Mouse (Mus musculus): ENCODE data around the gene Wscd2. TPM values are rescaled to one million over a fixed set of nuclear protein-coding genes. Genes with fewer than 3 reads are reported as not detected.

Wscd2 gene
- polyA plus RNA-seq, 1 experiment, result 3.5 TPM

GRCm38 (mm10) chr5:113547949-113548700 is 58.0 kb downstream of the Wscd2 start:
- no peaks in the 10 kb centered on the region for H3K27me3 ChIP-seq (ENCODE audit: control insufficient read depth, insufficient read depth, low read length)
- 53% methylated on average over 14 of the region's 14 CpGs for WGBS
- TF ChIP-seq POLR2A (IDR thresholded peaks at IDR 0.05; ENCODE audit: low read depth, low read length), result no peak
- TF ChIP-seq CTCF (IDR thresholded peaks at IDR 0.05; ENCODE audit: extremely low read depth, insufficient read length, insufficient replicate concordance, low read depth, low read length), result peak; percentile 70; the same call in 1 of the 2 replicates
- no peak overlapping the region for H3K27ac ChIP-seq (ENCODE audit: insufficient read depth, low read depth, low read length)
- H3K4me3 ChIP-seq (ENCODE audit: low read depth, low read length), result no peak overlapping the region
- no peaks in the 10 kb centered on the region for H3K4me1 ChIP-seq (ENCODE audit: control insufficient read depth, insufficient read depth, insufficient read length, low read length)
- no peaks in the 10 kb centered on the region for H3K36me3 ChIP-seq (ENCODE audit: control insufficient read depth, insufficient read depth, low read length)

GRCm38 (mm10) chr5:113550249-113550648 is 60.1 kb downstream of the Wscd2 start:
- WGBS, result 59% methylated on average over 8 of the region's 8 CpGs
- Histone ChIP-seq H3K36me3 (ENCODE audit: control insufficient read depth, insufficient read depth, low read length) (no peaks in the 10 kb centered on the region), H3K27ac (ENCODE audit: insufficient read depth, low read depth, low read length) (no peak overlapping the region), H3K4me1 (ENCODE audit: control insufficient read depth, insufficient read depth, insufficient read length, low read length) (no peaks in the 10 kb centered on the region), H3K27me3 (ENCODE audit: control insufficient read depth, insufficient read depth, low read length) (no peaks in the 10 kb centered on the region), H3K4me3 (ENCODE audit: low read depth, low read length) (no peak overlapping the region)
- no peak for TF ChIP-seq POLR2A (IDR thresholded peaks at IDR 0.05; ENCODE audit: low read depth, low read length)
- TF ChIP-seq CTCF (IDR thresholded peaks at IDR 0.05; ENCODE audit: extremely low read depth, insufficient read length, insufficient replicate concordance, low read depth, low read length), result no peak

GRCm38 (mm10) chr5:113550759-113551158 is 60.6 kb downstream of the Wscd2 start:
- H3K36me3 ChIP-seq (ENCODE audit: control insufficient read depth, insufficient read depth, low read length), result no peaks in the 10 kb centered on the region
- 27% methylated on average over 19 of the region's 19 CpGs for WGBS
- no peak overlapping the region for H3K4me3 ChIP-seq (ENCODE audit: low read depth, low read length)
- no peak overlapping the region for H3K27ac ChIP-seq (ENCODE audit: insufficient read depth, low read depth, low read length)
- TF ChIP-seq POLR2A (IDR thresholded peaks at IDR 0.05; ENCODE audit: low read depth, low read length) (no peak), CTCF (IDR thresholded peaks at IDR 0.05; ENCODE audit: extremely low read depth, insufficient read length, insufficient replicate concordance, low read depth, low read length) (no peak)
- no peaks in the 10 kb centered on the region for H3K27me3 ChIP-seq (ENCODE audit: control insufficient read depth, insufficient read depth, low read length)
- no peaks in the 10 kb centered on the region for H3K4me1 ChIP-seq (ENCODE audit: control insufficient read depth, insufficient read depth, insufficient read length, low read length)

GRCm38 (mm10) chr5:113553402-113553897 is 63.3 kb downstream of the Wscd2 start:
- H3K36me3 ChIP-seq (ENCODE audit: control insufficient read depth, insufficient read depth, low read length), result no peaks in the 10 kb centered on the region
- 11% methylated on average over 9 of the region's 9 CpGs for WGBS
- H3K4me3 ChIP-seq (ENCODE audit: low read depth, low read length), result no peak overlapping the region
- H3K4me1 ChIP-seq (ENCODE audit: control insufficient read depth, insufficient read depth, insufficient read length, low read length), result no peaks in the 10 kb centered on the region
- TF ChIP-seq POLR2A (IDR thresholded peaks at IDR 0.05; ENCODE audit: low read depth, low read length), result no peak
- no peak for TF ChIP-seq CTCF (IDR thresholded peaks at IDR 0.05; ENCODE audit: extremely low read depth, insufficient read length, insufficient replicate concordance, low read depth, low read length)
- H3K27me3 ChIP-seq (ENCODE audit: control insufficient read depth, insufficient read depth, low read length), result no peaks in the 10 kb centered on the region
- no peak overlapping the region for H3K27ac ChIP-seq (ENCODE audit: insufficient read depth, low read depth, low read length)

- TF ChIP-seq CTCF (IDR thresholded peaks at IDR 0.05; ENCODE audit: extremely low read depth, insufficient read length, insufficient replicate concordance, low read depth, low read length) (no peak), POLR2A (IDR thresholded peaks at IDR 0.05; ENCODE audit: low read depth, low read length) (no peak)
- WGBS, result 72% methylated on average over 15 of the region's 15 CpGs
- H3K4me3 ChIP-seq (ENCODE audit: low read depth, low read length), result no peak overlapping the region
- no peaks in the 10 kb centered on the region for H3K4me1 ChIP-seq (ENCODE audit: control insufficient read depth, insufficient read depth, insufficient read length, low read length)
- H3K27ac ChIP-seq (ENCODE audit: insufficient read depth, low read depth, low read length), result no peak overlapping the region
- no peaks in the 10 kb centered on the region for H3K27me3 ChIP-seq (ENCODE audit: control insufficient read depth, insufficient read depth, low read length)
- H3K36me3 ChIP-seq (ENCODE audit: control insufficient read depth, insufficient read depth, low read length), result no peaks in the 10 kb centered on the region
Observed at GRCm38 (mm10) chr5:113554095-113554494, 64.0 kb downstream of the Wscd2 start.

GRCm38 (mm10) chr5:113554571-113554970 is 64.4 kb downstream of the Wscd2 start:
- Histone ChIP-seq H3K4me3 (ENCODE audit: low read depth, low read length) (no peak overlapping the region), H3K4me1 (ENCODE audit: control insufficient read depth, insufficient read depth, insufficient read length, low read length) (no peaks in the 10 kb centered on the region), H3K27me3 (ENCODE audit: control insufficient read depth, insufficient read depth, low read length) (no peaks in the 10 kb centered on the region), H3K27ac (ENCODE audit: insufficient read depth, low read depth, low read length) (no peak overlapping the region), H3K36me3 (ENCODE audit: control insufficient read depth, insufficient read depth, low read length) (no peaks in the 10 kb centered on the region)
- TF ChIP-seq CTCF (IDR thresholded peaks at IDR 0.05; ENCODE audit: extremely low read depth, insufficient read length, insufficient replicate concordance, low read depth, low read length) (no peak), POLR2A (IDR thresholded peaks at IDR 0.05; ENCODE audit: low read depth, low read length) (no peak)
- 89% methylated on average over 2 of the region's 2 CpGs for WGBS

GRCm38 (mm10) chr5:113555684-113556083 is 65.6 kb downstream of the Wscd2 start:
- TF ChIP-seq CTCF (IDR thresholded peaks at IDR 0.05; ENCODE audit: extremely low read depth, insufficient read length, insufficient replicate concordance, low read depth, low read length) (no peak), POLR2A (IDR thresholded peaks at IDR 0.05; ENCODE audit: low read depth, low read length) (no peak)
- no peaks in the 10 kb centered on the region for H3K27me3 ChIP-seq (ENCODE audit: control insufficient read depth, insufficient read depth, low read length)
- H3K36me3 ChIP-seq (ENCODE audit: control insufficient read depth, insufficient read depth, low read length), result no peaks in the 10 kb centered on the region
- no peak overlapping the region for H3K4me3 ChIP-seq (ENCODE audit: low read depth, low read length)
- no peak overlapping the region for H3K27ac ChIP-seq (ENCODE audit: insufficient read depth, low read depth, low read length)
- no peaks in the 10 kb centered on the region for H3K4me1 ChIP-seq (ENCODE audit: control insufficient read depth, insufficient read depth, insufficient read length, low read length)
- WGBS, result 53% methylated on average over 2 of the region's 2 CpGs
